Mouse (Mus musculus): ENCODE data around the gene Hikeshi.

DNA sequence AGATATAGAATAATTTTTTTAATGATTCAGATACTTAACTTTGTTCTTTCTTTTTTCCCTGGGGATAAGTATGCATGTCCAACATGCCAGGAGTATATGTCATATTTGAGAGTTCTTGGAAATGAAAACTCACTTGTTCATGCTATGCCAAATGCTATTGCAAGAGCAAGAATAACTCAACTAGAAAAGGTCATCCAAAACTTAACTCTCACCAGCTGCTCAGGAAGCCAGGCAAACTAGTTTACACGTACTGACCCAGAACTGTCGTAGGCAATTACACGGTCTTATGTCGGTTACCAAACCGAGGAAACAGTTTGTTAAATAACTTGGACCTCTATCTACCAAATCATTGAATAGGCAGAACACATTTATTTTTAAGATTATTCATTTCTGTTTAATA, 24.3 kb downstream of the Hikeshi start:
- TF ChIP-seq CTCF (IDR thresholded peaks at IDR 0.05; ENCODE audit: low read depth) = no peak
- TF ChIP-seq EP300 (IDR thresholded peaks at IDR 0.05; ENCODE audit: low read depth) = no peak
